Mouse (Mus musculus) testis, adult 2 months (tissue): ENCODE measurements around the gene Rangap1.

Experiments
- CTCF ChIP-seq: fragments of 200-500 bp; IDR thresholded peaks from 2 replicates; pipeline ENCODE4 v1.5.1; 2012; ENCODE audit warnings: low read depth, mild to moderate bottlenecking, inconsistent platforms, low read length, moderate library complexity; ENCODE audit not compliant: control insufficient read depth, insufficient read depth, insufficient replicate concordance
- POLR2A ChIP-seq: fragments of 200-500 bp; IDR thresholded peaks from 2 replicates; pipeline ENCODE4 v1.6.1; 2012; ENCODE audit warnings: low read depth, mild to moderate bottlenecking, inconsistent platforms, low read length, moderate library complexity; ENCODE audit not compliant: control insufficient read depth

GRCm38 (mm10) chr15:81785701-81786100 is 40.4 kb upstream of the Rangap1 start:
- TF ChIP-seq CTCF (no peak), POLR2A (no peak)
